Mouse (Mus musculus): ENCODE data around the gene Atxn10. TPM values are rescaled to one million over a fixed set of nuclear protein-coding genes. Genes with fewer than 3 reads are reported as not detected.

Gene Atxn10
- polyA plus RNA-seq, 1 experiment from 2014 or later: 194 TPM

- Histone ChIP-seq H3K27ac (ENCODE audit: low read length) (no peak overlapping the region), H3K36me3 (ENCODE audit: control insufficient read depth, insufficient read depth, low read length) (no peaks in the 10 kb centered on the region), H3K4me2 (ENCODE audit: low read depth, low read length) (no peak overlapping the region), H3K4me1 (ENCODE audit: control insufficient read depth, insufficient read depth, low read length) (0 out of 2 replicates have a peak, but pooled peaks cover 3% of the 10 kb centered on the region), H3K27me3 (replicated peaks; ENCODE audit: control insufficient read depth, insufficient read depth, low read length) (no peaks in the 10 kb centered on the region), H3K4me3 (ENCODE audit: low read length) (no peak overlapping the region), H3K9ac (ENCODE audit: low read depth, low read length) (no peak overlapping the region), H3K9me3 (ENCODE audit: control insufficient read depth, low read length) (no peaks in the 10 kb centered on the region)
- 93% methylated on average over 2 of the region's 2 CpGs for WGBS
- ATAC-seq: no peak
Observed at GRCm38 (mm10) chr15:85307061-85307660, 28.9 kb upstream of the Atxn10 start.

GRCm38 (mm10) chr15:85311058-85311657 lies 24.9 kb upstream of the Atxn10 start:
- Histone ChIP-seq H3K9me3 (ENCODE audit: control insufficient read depth, low read length) (no peaks in the 10 kb centered on the region), H3K27me3 (replicated peaks; ENCODE audit: control insufficient read depth, insufficient read depth, low read length) (no peaks in the 10 kb centered on the region), H3K4me3 (ENCODE audit: low read length) (no peak overlapping the region), H3K36me3 (ENCODE audit: control insufficient read depth, insufficient read depth, low read length) (no peaks in the 10 kb centered on the region), H3K4me2 (ENCODE audit: low read depth, low read length) (0 out of 2 replicates have a peak overlapping the region, but pooled peaks have one; percentile 8), H3K27ac (ENCODE audit: low read length) (no peak overlapping the region), H3K9ac (ENCODE audit: low read depth, low read length) (no peak overlapping the region), H3K4me1 (ENCODE audit: control insufficient read depth, insufficient read depth, low read length) (peaks cover 16% of the 10 kb centered on the region)
- ATAC-seq: peak; percentile 60; the same call in 1 of the 2 replicates
- WGBS: 54% methylated on average over 10 of the region's 10 CpGs

GRCm38 (mm10) chr15:85315378-85316025 lies 20.5 kb upstream of the Atxn10 start:
- no peak overlapping the region for H3K9ac ChIP-seq (ENCODE audit: low read depth, low read length)
- no peak overlapping the region for H3K27ac ChIP-seq (ENCODE audit: low read length)
- WGBS: 38% methylated on average over 12 of the region's 13 CpGs
- no peak overlapping the region for H3K4me3 ChIP-seq (ENCODE audit: low read length)
- H3K27me3 ChIP-seq (replicated peaks; ENCODE audit: control insufficient read depth, insufficient read depth, low read length): no peaks in the 10 kb centered on the region
- 0 out of 2 replicates have a peak, but pooled peaks have one; percentile 38 for ATAC-seq
- peaks cover 16% of the 10 kb centered on the region for H3K4me1 ChIP-seq (ENCODE audit: control insufficient read depth, insufficient read depth, low read length)
- H3K9me3 ChIP-seq (ENCODE audit: control insufficient read depth, low read length): no peaks in the 10 kb centered on the region
- H3K36me3 ChIP-seq (ENCODE audit: control insufficient read depth, insufficient read depth, low read length): no peaks in the 10 kb centered on the region
- H3K4me2 ChIP-seq (ENCODE audit: low read depth, low read length): no peak overlapping the region

GRCm38 (mm10) chr15:85316342-85317140 lies 19.5 kb upstream of the Atxn10 start:
- H3K4me3 ChIP-seq (ENCODE audit: low read length): no peak overlapping the region
- no peak overlapping the region for H3K9ac ChIP-seq (ENCODE audit: low read depth, low read length)
- H3K9me3 ChIP-seq (ENCODE audit: control insufficient read depth, low read length): no peaks in the 10 kb centered on the region
- H3K27ac ChIP-seq (ENCODE audit: low read length): no peak overlapping the region
- WGBS: 47% methylated on average over 14 of the region's 14 CpGs
- H3K27me3 ChIP-seq (replicated peaks; ENCODE audit: control insufficient read depth, insufficient read depth, low read length): no peaks in the 10 kb centered on the region
- peaks cover 16% of the 10 kb centered on the region for H3K4me1 ChIP-seq (ENCODE audit: control insufficient read depth, insufficient read depth, low read length)
- ATAC-seq: no peak
- no peak overlapping the region for H3K4me2 ChIP-seq (ENCODE audit: low read depth, low read length)
- H3K36me3 ChIP-seq (ENCODE audit: control insufficient read depth, insufficient read depth, low read length): no peaks in the 10 kb centered on the region

GRCm38 (mm10) chr15:85319924-85320668 lies 15.9 kb upstream of the Atxn10 start:
- no peak for ATAC-seq
- H3K4me1 ChIP-seq (ENCODE audit: control insufficient read depth, insufficient read depth, low read length): peaks cover 4% of the 10 kb centered on the region
- no peak overlapping the region for H3K27ac ChIP-seq (ENCODE audit: low read length)
- H3K9ac ChIP-seq (ENCODE audit: low read depth, low read length): no peak overlapping the region
- H3K9me3 ChIP-seq (ENCODE audit: control insufficient read depth, low read length): no peaks in the 10 kb centered on the region
- H3K4me2 ChIP-seq (ENCODE audit: low read depth, low read length): no peak overlapping the region
- no peaks in the 10 kb centered on the region for H3K36me3 ChIP-seq (ENCODE audit: control insufficient read depth, insufficient read depth, low read length)
- 82% methylated on average over 11 of the region's 11 CpGs for WGBS
- H3K27me3 ChIP-seq (replicated peaks; ENCODE audit: control insufficient read depth, insufficient read depth, low read length): no peaks in the 10 kb centered on the region
- no peak overlapping the region for H3K4me3 ChIP-seq (ENCODE audit: low read length)

GRCm38 (mm10) chr15:85323214-85323613 lies 12.8 kb upstream of the Atxn10 start:
- WGBS: 86% methylated on average over 4 of the region's 4 CpGs
- no peaks in the 10 kb centered on the region for H3K36me3 ChIP-seq (ENCODE audit: control insufficient read depth, insufficient read depth, low read length)

GRCm38 (mm10) chr15:85324426-85324825 lies 11.6 kb upstream of the Atxn10 start:
- no peak overlapping the region for H3K27ac ChIP-seq (ENCODE audit: low read length)
- no peak overlapping the region for H3K9ac ChIP-seq (ENCODE audit: low read depth, low read length)
- H3K4me1 ChIP-seq (ENCODE audit: control insufficient read depth, insufficient read depth, low read length): no peaks in the 10 kb centered on the region
- no peaks in the 10 kb centered on the region for H3K9me3 ChIP-seq (ENCODE audit: control insufficient read depth, low read length)
- H3K4me2 ChIP-seq (ENCODE audit: low read depth, low read length): no peak overlapping the region
- H3K4me3 ChIP-seq (ENCODE audit: low read length): no peak overlapping the region
- H3K36me3 ChIP-seq (ENCODE audit: control insufficient read depth, insufficient read depth, low read length): no peaks in the 10 kb centered on the region
- WGBS: 93% methylated on average over 1 of the region's 1 CpGs
- no peak for ATAC-seq
- no peaks in the 10 kb centered on the region for H3K27me3 ChIP-seq (replicated peaks; ENCODE audit: control insufficient read depth, insufficient read depth, low read length)

More at GRCm38 (mm10) chr15:85323214-85323613, 12.8 kb upstream of the Atxn10 start:
- no peaks in the 10 kb centered on the region for H3K9me3 ChIP-seq (ENCODE audit: control insufficient read depth, low read length)
- H3K27ac ChIP-seq (ENCODE audit: low read length): no peak overlapping the region
- no peak overlapping the region for H3K9ac ChIP-seq (ENCODE audit: low read depth, low read length)
- H3K4me3 ChIP-seq (ENCODE audit: low read length): no peak overlapping the region
- no peaks in the 10 kb centered on the region for H3K27me3 ChIP-seq (replicated peaks; ENCODE audit: control insufficient read depth, insufficient read depth, low read length)
- H3K4me2 ChIP-seq (ENCODE audit: low read depth, low read length): no peak overlapping the region
- ATAC-seq: no peak
- no peaks in the 10 kb centered on the region for H3K4me1 ChIP-seq (ENCODE audit: control insufficient read depth, insufficient read depth, low read length)

- Histone ChIP-seq H3K9ac (ENCODE audit: low read depth, low read length) (no peak overlapping the region), H3K4me3 (ENCODE audit: low read length) (no peak overlapping the region), H3K36me3 (ENCODE audit: control insufficient read depth, insufficient read depth, low read length) (no peaks in the 10 kb centered on the region), H3K27me3 (replicated peaks; ENCODE audit: control insufficient read depth, insufficient read depth, low read length) (no peaks in the 10 kb centered on the region), H3K4me2 (ENCODE audit: low read depth, low read length) (no peak overlapping the region), H3K9me3 (ENCODE audit: control insufficient read depth, low read length) (no peaks in the 10 kb centered on the region), H3K27ac (ENCODE audit: low read length) (no peak overlapping the region), H3K4me1 (ENCODE audit: control insufficient read depth, insufficient read depth, low read length) (no peaks in the 10 kb centered on the region)
- no peak for ATAC-seq
- 46% methylated on average over 11 of the region's 11 CpGs for WGBS
Observed at GRCm38 (mm10) chr15:85327808-85328207, 8.2 kb upstream of the Atxn10 start.

Data from intestine, embryonic 16.5 days (tissue).